Mouse (Mus musculus) adrenal gland, postnatal 36 days (tissue): Measurements from ENCODE around the gene D130043K22Rik. TPM values are rescaled to one million over a fixed set of nuclear protein-coding genes. Genes with fewer than 3 reads are reported as not detected.

Experiments used
- DNase-seq, 2 experiments: peaks; one replicate each; pipeline ENCODE4 v3.0.0; 2021; ENCODE audit warnings: mixed read lengths in 1 of 2
- total RNA-seq, 2 experiments: library from RNA; stranded (reverse); gene quantifications; 2 replicates each; pipeline ENCODE4 v1.2.3; 2021

D130043K22Rik gene
- total RNA-seq, 2 experiments from 2014 or later: 0.46 to 0.70 TPM

DNA sequence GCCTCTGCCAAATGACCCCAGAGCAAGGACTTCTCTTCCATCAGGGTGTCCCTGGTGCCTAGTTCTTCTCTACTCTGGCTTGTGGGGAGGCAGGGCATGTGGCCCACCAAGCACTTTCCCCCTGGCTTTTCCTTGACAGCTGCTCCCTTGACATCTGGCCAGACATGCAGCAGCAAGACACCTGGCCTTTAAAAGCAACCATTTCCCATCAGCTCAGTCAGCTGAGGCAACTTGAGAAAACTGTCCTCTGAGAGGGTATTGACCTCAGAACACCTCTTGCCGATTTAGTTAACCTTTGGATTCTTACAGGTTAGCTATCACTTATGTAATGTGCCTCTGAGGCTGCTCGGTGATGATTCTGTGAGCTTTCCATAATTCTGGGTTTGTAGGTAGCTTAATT lies 48.9 kb downstream of the D130043K22Rik start:
- no peak for DNase-seq

DNA sequence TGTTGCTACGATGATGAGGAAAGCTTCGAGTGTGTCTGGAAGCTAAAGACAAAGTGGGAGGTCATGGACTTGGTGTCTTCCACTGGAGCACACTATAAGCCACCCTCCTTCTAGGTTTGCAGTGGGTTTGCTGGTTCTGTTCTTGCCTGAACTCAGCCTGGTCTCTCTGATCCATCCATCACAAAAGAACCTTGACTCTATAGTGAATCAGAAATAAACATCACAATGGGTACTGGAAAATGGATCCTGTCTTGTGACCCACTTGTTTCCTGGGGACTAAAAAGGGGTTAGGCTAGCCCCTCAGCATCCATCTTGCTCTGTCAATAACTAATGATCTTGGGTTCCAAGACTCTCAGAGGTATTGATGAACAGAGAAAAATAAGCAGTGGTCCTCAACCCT lies 57.0 kb downstream of the D130043K22Rik start:
- no peak for DNase-seq

DNA sequence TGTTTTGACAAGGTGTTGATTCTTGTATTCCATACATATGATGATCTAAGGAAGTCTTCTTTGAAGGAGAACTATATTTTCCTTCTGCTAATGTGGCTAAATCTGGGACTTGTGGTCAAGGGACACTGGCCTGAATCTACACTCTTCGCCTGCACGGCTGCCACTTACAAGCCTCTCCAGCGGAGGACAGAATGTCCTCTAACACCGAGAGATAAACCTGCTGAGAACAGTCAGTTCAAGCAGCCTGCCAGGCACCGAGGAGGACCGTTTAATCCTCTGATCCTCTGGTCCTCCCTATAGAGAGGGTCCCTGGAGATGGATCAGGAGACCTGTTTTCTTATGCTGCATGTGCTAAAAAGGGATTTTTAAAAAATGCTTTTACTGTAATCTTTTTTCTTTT lies 58.5 kb downstream of the D130043K22Rik start:
- no peak for DNase-seq

DNA sequence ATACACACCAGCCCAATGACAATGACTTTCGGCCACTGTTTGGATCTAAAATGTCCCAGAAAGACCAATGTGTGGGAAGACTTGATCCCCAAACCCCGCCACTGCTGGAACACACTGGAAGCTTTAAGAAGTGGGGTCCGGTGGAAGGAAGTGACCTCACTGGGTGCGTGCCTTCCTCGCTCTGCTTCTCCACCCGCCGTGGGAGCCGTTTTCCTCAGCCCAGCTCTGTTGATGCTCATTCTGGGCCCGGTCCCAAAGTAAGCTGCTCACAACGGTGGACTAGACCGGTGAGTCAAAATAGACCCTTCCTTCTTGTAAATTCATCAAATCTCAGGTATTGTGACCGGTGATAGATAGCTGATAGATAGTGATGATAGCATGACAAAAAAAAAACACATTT lies 60.5 kb downstream of the D130043K22Rik start:
- no peak for DNase-seq

DNA sequence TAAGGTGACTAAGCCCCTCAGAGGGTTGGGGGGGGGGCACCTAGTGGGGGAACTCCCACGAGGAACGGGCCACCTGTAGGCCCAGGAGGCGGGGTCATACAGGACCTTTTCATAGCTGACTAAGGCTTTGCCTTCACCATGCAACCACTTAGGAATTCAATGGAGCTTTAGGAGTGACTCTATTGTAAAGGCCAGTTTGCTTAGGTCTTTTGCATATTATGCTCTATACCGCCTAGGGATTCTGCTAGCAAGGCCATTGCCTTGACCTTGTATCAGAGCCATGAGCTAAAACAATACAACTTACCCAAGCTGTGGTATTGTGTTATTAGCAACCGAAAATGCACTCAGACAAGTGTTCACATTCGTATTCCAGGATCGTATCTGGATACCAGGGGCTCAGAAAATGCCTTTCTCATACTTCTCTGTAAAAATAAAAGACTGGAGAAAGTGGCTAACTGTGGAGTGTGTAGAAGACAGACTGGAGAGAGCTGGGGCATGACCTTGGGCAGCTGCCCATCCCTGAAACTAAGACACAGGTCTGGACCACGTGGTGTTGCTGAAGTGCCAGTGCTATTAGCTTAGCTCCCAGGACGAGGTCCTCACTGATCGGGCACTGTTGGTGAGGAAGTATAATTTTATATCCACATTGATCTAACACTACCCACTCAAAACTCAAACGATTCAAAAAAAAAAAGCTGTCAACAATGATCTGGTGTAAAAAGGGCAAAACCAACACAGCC lies 62.1 kb downstream of the D130043K22Rik start:
- peak; percentile 50 to 62 for DNase-seq

DNA sequence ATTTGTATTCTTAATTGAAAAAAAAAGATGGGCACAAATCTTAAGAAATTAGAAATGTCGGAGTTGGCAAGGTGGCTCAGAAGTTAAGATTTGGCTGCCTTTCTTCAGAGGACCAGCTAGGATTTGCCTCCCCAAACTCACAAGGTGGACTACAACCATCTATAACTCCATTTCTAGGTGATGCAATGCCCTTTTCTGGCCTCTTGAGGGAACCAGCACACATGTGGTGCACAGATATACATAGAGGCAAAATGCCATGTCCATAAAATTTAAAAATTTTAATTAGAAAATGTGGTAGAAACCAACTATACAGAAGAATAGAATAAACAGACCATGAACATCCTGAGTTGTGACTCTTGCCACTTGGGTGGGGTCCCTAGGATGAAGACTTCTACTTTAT lies 64.2 kb downstream of the D130043K22Rik start:
- DNase-seq: no peak

DNA sequence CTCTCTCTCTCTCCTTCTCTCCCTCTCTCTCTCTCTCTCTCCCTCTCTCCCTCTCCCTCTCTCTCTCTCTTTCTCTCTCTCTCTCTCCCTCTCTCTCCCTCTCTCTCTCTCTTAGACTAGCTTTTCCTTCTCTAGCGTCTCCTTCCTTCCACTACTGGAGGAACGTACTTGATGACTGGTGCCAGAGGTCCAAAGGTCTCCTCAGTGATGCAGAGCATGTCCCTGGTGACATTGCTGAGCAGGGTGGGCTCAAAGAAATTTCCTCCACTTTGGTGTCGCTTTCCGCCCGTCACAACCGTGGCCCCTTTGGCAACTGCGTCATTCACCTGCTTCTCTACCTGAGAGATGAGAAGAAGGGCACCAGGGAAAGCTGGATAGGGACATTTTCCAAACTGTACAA lies 68.6 kb downstream of the D130043K22Rik start:
- DNase-seq: no peak

DNA sequence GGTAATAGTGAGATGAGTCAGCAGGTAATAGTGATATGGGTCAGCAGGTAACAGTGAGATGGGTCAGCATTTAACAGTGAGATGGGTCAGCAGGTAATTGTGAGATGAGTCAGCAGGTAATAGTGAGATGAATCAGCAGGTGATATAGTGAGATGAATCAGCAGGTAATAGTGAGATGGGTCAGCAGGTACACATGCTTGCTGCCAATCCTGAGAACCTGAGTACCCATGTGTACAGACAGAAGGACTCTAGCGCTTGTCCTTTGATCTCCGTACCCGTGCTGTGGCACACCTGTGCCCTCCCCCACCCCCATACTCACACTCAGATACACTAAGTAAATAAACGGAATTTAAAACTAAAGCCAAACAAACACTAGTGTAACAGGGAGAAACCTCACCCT lies 70.0 kb downstream of the D130043K22Rik start:
- DNase-seq: no peak

DNA sequence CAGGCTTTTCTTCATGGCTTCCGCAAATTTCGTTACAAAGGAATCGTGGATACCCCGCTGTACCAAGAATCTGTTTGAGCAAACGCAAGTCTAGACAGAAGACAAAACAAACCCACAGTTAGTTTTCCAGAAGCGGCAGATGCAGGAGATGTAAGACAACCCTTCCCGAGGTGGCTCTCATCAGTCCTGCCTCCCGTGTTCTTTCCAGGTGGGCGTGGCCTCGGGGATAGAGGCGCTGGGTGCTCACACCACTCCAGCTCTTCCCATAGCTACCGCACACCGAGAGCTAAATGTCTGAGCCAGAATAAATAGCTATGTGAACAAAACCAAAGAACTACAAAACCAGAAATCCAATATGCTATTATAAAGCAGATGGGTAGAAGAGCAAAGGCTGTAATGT lies 70.9 kb downstream of the D130043K22Rik start:
- DNase-seq: no peak

DNA sequence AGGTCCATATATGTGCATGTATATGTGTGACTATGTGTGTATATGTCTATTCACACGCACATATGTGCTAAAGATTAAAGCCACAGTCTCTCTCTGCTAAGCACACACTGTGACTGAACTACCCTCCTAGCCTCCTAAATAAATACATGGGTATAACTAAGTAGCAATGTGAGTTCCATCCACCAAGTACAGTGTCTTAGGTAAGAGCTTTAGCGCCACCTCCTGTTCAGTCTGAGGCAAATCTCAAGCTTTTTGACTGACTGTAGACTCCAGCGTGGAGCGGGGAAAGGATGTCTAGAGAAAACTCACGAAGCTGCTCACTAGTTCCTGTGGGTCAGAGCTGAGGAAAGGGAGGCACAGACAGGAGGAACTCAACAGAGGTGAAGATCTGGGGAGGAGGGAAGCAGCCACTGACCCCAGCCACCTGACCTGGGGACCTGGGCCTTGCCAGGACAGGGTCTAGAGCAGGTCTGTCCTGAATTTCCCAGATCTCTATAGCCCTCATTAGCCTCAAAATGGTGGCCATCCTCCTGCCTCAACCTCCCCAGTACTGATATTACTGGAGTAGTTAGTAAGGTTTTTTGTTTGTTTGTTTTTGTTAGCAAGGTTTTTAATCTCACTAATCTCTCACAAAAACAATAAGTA lies 75.5 kb downstream of the D130043K22Rik start:
- DNase-seq: peak; percentile 37 to 75

DNA sequence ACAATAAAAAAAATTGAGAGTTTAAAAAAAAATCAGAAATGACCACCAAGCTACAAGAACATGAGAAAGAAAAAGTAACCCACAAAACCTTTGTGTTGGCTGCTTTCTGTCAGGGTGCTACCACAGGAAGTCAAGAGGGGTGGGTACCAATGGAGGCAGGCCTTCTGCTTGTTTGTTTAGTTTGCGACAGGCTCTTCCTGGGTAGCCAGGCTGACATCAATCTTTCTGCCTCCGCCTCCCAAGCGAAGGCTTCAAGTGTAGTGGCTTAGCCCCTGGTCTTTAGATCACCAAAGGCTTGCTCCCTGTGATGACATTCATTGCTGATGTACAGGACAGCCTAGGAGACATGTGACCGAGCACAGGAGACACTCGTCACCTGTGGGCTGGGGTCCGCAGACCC lies 76.3 kb downstream of the D130043K22Rik start:
- no peak for DNase-seq

DNA sequence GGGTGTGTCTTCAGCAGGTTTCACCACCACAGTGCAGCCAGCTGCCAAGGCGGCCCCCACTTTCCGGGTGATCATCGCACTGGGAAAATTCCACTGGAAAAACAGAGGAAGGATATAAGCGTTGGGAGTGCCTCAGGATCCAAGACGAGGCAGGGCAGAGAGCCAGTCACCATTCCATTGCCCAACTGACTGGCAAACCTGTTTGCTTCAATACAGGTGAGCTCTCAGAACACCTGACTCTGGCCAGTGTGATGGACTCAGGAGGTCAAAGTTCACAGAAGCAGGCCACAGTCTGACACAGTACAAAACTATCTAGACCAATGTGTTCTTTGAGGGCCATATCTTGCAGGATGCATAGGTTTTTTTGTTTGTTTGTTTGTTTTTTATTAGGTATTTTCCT lies 79.1 kb downstream of the D130043K22Rik start:
- DNase-seq: no peak

DNA sequence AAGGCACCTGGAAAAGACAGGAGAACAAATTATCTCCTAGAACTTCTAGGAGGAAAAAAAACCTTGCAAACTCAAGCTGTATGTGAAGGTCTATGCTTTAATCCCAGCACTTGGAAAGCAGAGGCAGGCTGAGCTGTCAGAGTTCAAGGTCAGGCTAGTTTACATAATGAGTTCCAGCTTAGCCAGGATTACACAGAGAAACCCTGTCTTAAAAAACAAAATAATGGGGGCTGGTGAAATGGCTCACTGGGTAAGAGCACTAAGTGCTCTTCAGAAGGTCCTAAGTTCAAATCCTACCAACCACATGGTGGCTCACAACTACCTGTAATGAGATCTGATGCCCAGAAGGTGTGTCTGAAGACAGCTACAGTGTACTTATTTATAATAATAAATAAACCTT lies 85.7 kb downstream of the D130043K22Rik start:
- peak; percentile 11 to 35 for DNase-seq

DNA sequence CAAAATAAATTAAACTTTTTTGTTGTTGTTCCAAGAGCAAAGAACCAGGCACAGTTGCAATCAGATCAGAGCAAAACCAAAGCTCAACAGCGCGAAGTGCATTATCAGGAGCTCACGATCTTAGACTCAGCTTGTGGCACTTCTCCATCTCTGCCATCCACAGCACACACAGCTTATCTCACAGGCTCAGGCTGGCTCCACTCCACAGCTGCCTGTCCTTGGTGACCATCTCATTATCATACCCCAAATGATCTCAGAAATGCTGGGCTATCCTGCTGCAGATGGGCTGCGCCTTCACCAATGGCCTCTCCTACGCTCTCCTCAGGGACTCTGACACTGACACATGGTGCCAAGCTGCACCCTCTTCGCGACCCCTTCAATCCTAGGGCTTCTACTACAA lies 88.3 kb downstream of the D130043K22Rik start:
- DNase-seq: no peak

DNA sequence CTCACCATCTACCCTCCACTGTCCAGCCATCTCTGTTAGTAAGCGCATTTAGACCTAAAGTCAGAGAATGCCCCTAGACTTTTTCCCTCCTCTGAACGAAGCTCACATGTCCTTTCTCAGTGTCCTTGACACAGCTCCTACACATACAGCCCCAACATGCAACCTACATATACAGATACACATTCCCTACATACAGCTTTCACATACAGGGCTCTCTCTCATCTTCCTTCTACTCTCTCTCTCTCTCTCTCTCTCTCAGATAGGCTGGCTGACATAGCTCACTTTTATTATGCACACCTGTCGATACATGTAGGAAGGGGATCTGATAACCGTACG lies 91.8 kb downstream of the D130043K22Rik start:
- DNase-seq: no peak

DNA sequence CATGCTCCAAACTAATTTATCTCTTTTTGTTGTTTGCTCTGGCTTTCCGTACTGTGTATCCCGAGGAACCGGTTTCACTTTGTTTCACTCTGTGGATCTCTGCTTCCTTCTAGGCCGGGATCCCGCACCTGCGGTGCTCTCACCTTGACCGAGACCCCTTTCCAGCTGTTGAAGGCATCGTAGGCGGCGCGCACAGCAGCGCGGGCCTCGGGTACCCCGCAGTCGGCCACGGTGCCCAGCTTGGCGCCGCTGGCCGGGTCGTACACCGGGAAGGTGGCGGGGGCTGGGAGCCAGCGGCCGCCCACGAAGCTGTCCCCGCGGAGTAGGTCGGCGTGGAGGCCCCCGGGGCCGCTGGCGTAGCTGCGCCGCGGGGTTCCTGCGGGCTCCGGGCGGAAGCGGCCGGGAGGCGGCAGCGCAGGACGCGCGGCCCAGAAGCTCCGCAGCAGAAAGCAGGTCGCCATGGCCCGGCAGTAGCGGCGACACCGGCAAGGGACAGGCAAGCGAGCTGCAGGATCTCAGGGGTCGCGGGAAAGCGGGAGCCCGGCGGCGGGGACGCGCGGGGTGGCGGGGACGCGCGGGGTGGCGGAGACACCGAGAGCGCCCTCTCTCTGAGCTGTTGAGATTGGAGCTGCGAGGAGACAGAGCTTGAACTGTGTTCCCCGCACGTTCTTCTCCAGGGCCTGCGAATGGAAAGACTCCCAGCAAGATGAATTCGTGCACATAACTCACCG lies 92.3 kb downstream of the D130043K22Rik start, which contains the start of gene Aldh5a1:
TSS of gene Aldh5a1 (minus strand) at position 554 of the 731 bp plus-strand sequence.
- DNase-seq: peak; percentile 84 to 86

DNA sequence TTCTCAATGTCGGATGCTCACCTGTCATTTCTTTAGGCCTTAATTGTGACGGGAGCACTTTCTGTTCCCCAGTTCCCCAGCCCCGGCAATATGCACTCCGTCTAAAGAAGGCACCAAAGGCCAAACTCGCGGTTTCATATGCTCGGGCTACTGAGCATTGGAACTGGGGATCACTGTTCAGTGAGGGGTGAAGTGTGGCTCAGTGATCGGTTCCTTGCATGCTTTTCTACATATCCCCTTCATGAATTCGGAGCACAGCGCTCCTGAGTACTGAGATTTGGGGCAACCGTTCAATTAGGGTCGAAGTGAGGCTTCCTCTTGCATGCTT lies 92.9 kb downstream of the D130043K22Rik start:
- DNase-seq: peak in 1 of 2 experiments; percentile 9

DNA sequence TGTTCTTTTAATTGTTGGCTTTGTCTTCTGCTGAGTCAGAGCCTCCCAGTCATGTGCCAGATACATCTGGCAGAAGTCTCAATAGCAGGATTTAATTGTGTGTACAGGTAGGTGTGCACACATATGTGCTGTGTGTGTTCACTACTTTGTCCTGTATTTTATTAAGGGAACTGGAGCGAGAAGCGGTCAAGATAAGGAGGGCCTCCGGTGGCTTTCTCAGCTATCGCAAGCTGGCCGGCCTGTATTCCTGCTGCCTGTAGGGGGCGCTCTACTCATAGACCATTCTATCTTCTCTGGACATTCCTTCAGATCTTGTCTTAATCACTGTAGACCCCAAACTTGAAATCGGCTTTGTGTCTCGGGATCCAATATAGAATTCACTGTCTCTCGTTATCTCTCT lies 93.7 kb downstream of the D130043K22Rik start:
- DNase-seq: peak; percentile 81 to 89

DNA sequence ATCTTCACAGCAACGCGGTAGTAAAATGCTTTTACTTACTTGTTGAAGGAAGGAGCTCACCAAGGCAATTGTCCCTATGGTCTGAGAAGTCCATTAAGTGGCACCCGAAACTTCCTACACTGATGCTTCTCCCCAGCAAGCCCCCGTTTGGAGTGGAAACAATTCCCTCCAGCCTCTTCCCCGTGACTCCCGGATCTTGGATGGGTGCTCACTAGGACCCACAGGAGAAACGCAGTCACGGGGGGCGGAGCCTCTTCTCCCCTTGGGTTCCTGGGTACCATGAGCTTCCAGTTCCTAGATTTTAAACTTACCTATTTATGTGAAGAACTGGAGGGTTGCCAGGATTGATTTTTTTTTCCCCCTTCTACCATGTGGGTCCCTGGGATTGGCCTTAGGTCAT lies 94.5 kb downstream of the D130043K22Rik start:
- DNase-seq: no peak

DNA sequence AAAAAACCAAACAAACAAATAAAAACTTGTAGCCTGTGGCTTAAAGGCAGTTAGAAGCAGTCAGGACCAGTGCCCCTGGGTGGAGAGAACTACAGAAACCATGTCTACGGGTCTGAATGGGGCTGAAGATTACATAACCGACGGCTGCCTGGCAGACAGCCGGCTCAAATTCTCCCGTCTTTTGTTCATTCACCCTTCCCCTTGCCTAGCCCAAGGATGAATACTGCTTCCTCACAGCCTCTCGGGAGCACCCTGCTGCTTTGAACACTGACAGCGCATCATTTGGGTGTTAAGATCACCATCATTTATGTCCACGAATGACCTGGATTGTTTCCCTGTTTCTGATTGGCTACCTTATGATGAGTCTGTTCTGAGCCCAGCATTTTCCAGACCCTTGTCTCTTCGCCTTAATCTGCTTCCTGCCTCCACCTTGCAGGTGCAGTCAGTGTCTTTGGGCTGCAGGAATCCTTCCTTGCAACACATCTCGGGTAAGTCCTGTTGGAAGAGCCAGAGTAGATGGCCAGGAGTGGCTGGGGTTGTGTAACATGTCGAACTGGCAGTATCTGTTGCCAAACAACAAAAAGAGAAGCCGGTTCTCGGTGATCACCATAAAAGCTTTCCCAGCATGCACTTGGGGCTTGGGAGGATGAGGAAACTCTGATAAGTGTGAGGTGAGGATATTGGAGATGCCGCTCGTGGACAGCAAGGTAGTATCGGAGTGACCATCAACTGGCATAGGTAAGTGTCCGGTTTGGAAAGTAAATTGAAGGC lies 97.8 kb downstream of the D130043K22Rik start, which contains the start of gene Gpld1:
TSS of gene Gpld1 (plus strand) at position 641 of the 771 bp plus-strand sequence.
- peak; percentile 12 to 29 for DNase-seq

DNA sequence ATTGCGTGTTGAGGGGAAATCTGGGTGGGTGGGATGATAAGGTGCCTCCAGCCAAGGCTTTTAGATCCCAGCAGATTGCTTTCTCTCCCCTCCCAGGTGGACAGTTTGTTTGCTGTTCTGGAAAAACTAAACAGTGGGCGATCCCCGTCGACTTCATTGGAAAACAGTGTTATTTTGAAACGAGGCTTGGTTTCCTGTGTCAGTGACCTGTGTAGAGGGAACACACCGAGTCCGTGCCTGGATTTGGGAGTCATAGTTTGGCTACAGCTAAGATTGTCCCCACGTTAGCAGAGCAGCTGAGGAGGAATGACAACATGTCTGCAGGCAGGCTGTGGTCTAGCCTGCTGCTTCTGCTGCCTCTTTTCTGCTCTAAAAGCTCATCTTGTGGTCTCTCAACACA lies 98.4 kb downstream of the D130043K22Rik start:
- DNase-seq: no peak

DNA sequence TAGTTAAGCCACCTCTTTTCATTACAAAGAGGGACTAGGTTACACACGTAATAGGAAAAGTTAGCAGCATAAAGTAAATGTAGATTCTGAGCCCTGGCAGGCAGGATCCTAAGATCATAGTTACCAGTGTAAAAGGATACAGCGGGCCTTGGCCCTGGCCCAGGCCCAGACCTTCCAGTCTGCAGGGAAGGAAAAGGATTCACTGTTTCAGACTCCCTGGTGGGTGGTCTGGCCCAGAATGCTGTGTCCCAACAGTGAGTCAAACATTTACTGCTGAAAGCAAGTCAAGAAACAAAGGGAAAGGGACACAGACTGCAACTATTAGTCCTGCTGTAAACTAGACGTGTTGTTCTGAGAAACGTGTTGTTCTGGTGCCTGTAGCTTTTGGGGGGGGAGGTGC lies 100.6 kb downstream of the D130043K22Rik start:
- DNase-seq: no peak

DNA sequence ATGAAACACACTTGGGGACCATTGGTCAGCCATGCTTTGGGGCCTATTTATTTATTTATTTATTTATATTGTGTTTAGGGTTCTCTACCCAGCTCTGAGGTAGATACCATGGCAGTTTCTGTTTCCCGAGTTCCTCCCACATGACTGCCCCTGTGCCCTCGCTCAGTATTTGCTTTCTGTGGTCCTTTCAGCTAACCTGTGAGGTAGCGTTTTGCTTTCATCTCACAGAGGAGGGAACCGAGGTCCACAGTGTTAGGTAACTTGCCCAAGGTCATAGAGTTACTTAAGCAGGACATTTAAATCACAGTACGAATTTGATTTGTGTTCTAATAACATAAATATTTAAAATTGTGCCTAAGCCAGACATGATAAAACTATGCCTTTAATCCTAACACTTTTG lies 102.2 kb downstream of the D130043K22Rik start:
- DNase-seq: no peak
